Mouse (Mus musculus) stomach, embryonic 16.5 days (tissue): Measurements from ENCODE around the gene Fto. TPM values are rescaled to one million over a fixed set of nuclear protein-coding genes. Genes with fewer than 3 reads are reported as not detected.

Experiments
- ATAC-seq: fragments of 200-750 bp; cut with Nextera tagmentation; 2 replicates; pipeline ENCODE4 v1.8.0; 2017; ENCODE audit warnings: moderate number of reproducible peaks, moderate TSS enrichment; ENCODE audit not compliant: insufficient read depth, low FRiP score
- H3K27ac ChIP-seq: fragments of 300-500 bp; sonication (generic); 2 replicates; pipeline ENCODE4 v1.5.1; 2014; ENCODE audit warnings: low read length
- H3K27me3 ChIP-seq: fragments of 300-500 bp; sonication (generic); 2 replicates; pipeline ENCODE4 v1.6.1; 2014; ENCODE audit warnings: low read length, control low read depth, mixed read lengths; ENCODE audit not compliant: control insufficient read depth, insufficient read depth
- H3K36me3 ChIP-seq: fragments of 300-500 bp; sonication (generic); 2 replicates; pipeline ENCODE4 v1.6.1; 2014; ENCODE audit warnings: low read length; ENCODE audit not compliant: control insufficient read depth, insufficient read depth
- H3K4me1 ChIP-seq: fragments of 300-500 bp; sonication (generic); 2 replicates; pipeline ENCODE4 v1.6.1; 2014; ENCODE audit warnings: low read length, control low read depth, mixed read lengths; ENCODE audit not compliant: control insufficient read depth, insufficient read depth
- H3K4me2 ChIP-seq: fragments of 300-500 bp; sonication (generic); 2 replicates; pipeline ENCODE4 v1.6.1; 2014; ENCODE audit warnings: low read depth, low read length, mixed read lengths
- H3K4me3 ChIP-seq: fragments of 300-500 bp; sonication (generic); replicated peaks from 2 replicates; pipeline ENCODE4 v1.5.1; 2014; ENCODE audit warnings: mild to moderate bottlenecking, low read length
- H3K9ac ChIP-seq: fragments of 300-500 bp; sonication (generic); 2 replicates; pipeline ENCODE4 v1.6.1; 2014; ENCODE audit warnings: low read length
- H3K9me3 ChIP-seq: fragments of 300-500 bp; sonication (generic); replicated peaks from 2 replicates; pipeline ENCODE4 v1.6.1; 2016; ENCODE audit warnings: low read length, control low read depth; ENCODE audit not compliant: control insufficient read depth
- WGBS: fragments of 180-500 bp; shearing (Covaris S2); extraction: QIAGEN DNeasy Blood & Tissue Kit; methylation state at CpG from one replicate; pipeline ENCODE4 v1.1.7; 2014; 5-methylcytosine and 5-hydroxymethylcytosine counted together
- polyA plus RNA-seq: library from polyadenylated mRNA; unstranded; fragments of >200 nt; fragmentation: Nextera tagmentation; extraction: Ambion mirVana; gene quantifications from 2 replicates; pipeline ENCODE4 v1.2.1, GENCODE M21; 2015

Gene Fto
- polyA plus RNA-seq, 1 experiment from 2014 or later: 73.4 TPM

- 79% methylated on average over 11 of the region's 11 CpGs for WGBS
Measured at GRCm38 (mm10) chr8:91647959-91648358, 334.6 kb downstream of the Fto start.

GRCm38 (mm10) chr8:91648776-91649175 is 335.5 kb downstream of the Fto start:
- no peak for ATAC-seq
- H3K27ac ChIP-seq: no peak overlapping the region
- H3K9me3 ChIP-seq: no peaks in the 10 kb centered on the region
- 38% methylated on average over 9 of the region's 9 CpGs for WGBS
- H3K9ac ChIP-seq: no peak overlapping the region
- H3K4me3 ChIP-seq: no peak overlapping the region
- H3K4me1 ChIP-seq: peaks cover 10% of the 10 kb centered on the region; the same call in 1 of the 2 replicates
- H3K27me3 ChIP-seq: no peaks in the 10 kb centered on the region
- no peaks in the 10 kb centered on the region for H3K36me3 ChIP-seq
- H3K4me2 ChIP-seq: no peak overlapping the region

More at GRCm38 (mm10) chr8:91647959-91648358, 334.6 kb downstream of the Fto start:
- Histone ChIP-seq H3K27me3 (no peaks in the 10 kb centered on the region), H3K9me3 (no peaks in the 10 kb centered on the region), H3K27ac (no peak overlapping the region), H3K4me1 (peaks cover 10% of the 10 kb centered on the region; the same call in 1 of the 2 replicates), H3K4me3 (no peak overlapping the region), H3K36me3 (no peaks in the 10 kb centered on the region), H3K9ac (no peak overlapping the region), H3K4me2 (no peak overlapping the region)
- ATAC-seq: no peak

GRCm38 (mm10) chr8:91653561-91653960 is 340.2 kb downstream of the Fto start:
- Histone ChIP-seq H3K9me3 (no peaks in the 10 kb centered on the region), H3K27ac (no peak overlapping the region)

GRCm38 (mm10) chr8:91657381-91657780 is 344.1 kb downstream of the Fto start:
- no peak overlapping the region for H3K27ac ChIP-seq
- H3K9ac ChIP-seq: no peak overlapping the region
- no peak overlapping the region for H3K4me2 ChIP-seq
- no peaks in the 10 kb centered on the region for H3K36me3 ChIP-seq
- H3K4me3 ChIP-seq: no peak overlapping the region
- no peak for ATAC-seq
- H3K27me3 ChIP-seq: no peaks in the 10 kb centered on the region
- no peaks in the 10 kb centered on the region for H3K9me3 ChIP-seq
- H3K4me1 ChIP-seq: peaks cover 3% of the 10 kb centered on the region; the same call in 1 of the 2 replicates
- 83% methylated on average over 9 of the region's 9 CpGs for WGBS

More at GRCm38 (mm10) chr8:91653561-91653960, 340.2 kb downstream of the Fto start:
- 52% methylated on average over 3 of the region's 3 CpGs for WGBS
- H3K4me2 ChIP-seq: no peak overlapping the region
- no peaks in the 10 kb centered on the region for H3K36me3 ChIP-seq
- no peak for ATAC-seq
- no peak overlapping the region for H3K4me3 ChIP-seq
- H3K4me1 ChIP-seq: 0 out of 2 replicates have a peak, but pooled peaks cover 1% of the 10 kb centered on the region
- no peak overlapping the region for H3K9ac ChIP-seq
- no peaks in the 10 kb centered on the region for H3K27me3 ChIP-seq

DNA sequence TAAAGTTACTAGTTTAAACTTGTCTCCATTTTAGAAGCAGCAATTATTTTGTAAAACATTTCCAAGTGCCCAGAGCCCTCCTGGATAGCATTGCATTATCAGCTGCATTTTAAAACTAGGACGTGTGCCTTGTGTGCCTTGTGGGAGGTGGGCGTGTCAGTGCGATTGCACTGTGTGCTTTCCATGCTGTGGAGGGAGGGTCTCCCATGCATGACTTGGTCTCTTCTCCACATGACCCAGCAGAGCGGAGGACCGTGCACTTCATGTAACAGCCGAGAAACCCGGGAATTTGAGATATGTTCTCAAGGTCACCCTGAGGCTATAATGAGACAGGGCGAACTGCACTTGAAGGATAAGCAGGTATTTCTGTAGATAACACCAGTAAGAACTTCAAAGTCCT is 347.6 kb downstream of the Fto start:
- Histone ChIP-seq H3K27me3 (no peaks in the 10 kb centered on the region), H3K9me3 (no peaks in the 10 kb centered on the region), H3K36me3 (no peaks in the 10 kb centered on the region), H3K4me1 (peaks cover 3% of the 10 kb centered on the region; the same call in 1 of the 2 replicates), H3K27ac (no peak overlapping the region), H3K9ac (no peak overlapping the region), H3K4me2 (no peak overlapping the region), H3K4me3 (no peak overlapping the region)
- no peak for ATAC-seq
- whole genome bisulfite sequencing: 60% methylated on average over 8 of the region's 8 CpGs

DNA sequence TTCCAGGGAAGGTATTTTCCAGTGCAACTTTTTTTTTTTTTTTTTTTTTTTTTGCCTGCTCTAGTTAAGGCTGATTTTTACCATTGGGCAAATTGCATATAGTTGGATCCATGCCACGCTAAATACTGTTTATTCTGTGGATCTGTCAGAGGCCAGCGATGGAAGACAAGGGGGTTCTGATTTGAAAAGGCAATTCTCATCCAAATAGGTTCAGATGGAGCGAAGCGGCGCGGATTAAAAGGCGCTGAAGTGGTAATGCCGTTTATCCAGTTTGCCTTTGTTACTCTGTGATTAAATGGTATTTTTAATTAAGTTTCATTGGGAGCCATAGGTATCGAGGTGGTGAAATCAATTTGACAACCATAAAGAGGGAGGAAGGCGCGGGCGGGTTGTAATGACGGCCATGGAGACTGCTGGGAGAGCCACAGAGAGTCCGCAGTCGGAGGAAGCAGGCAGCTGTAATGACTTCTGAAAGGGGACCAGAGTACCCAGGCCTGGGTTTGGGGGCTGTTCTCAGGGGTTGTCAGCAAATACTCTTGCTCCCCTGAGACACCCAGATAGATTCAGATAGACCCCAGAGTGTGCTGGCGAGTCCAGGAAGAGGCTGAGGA is 356.2 kb downstream of the Fto start:
- no peak for ATAC-seq
- WGBS: 90% methylated on average over 16 of the region's 16 CpGs
- Histone ChIP-seq H3K9ac (no peak overlapping the region), H3K4me1 (no peaks in the 10 kb centered on the region), H3K27ac (no peak overlapping the region), H3K4me2 (no peak overlapping the region), H3K4me3 (no peak overlapping the region), H3K27me3 (no peaks in the 10 kb centered on the region; the same call in 1 of the 2 replicates), H3K36me3 (no peaks in the 10 kb centered on the region), H3K9me3 (no peaks in the 10 kb centered on the region)

- Histone ChIP-seq H3K27me3 (no peaks in the 10 kb centered on the region), H3K4me2 (no peak overlapping the region), H3K9ac (no peak overlapping the region), H3K4me3 (no peak overlapping the region), H3K9me3 (no peaks in the 10 kb centered on the region), H3K4me1 (no peaks in the 10 kb centered on the region), H3K27ac (no peak overlapping the region), H3K36me3 (no peaks in the 10 kb centered on the region)
- WGBS: 85% methylated on average over 3 of the region's 3 CpGs
- no peak for ATAC-seq
Measured at GRCm38 (mm10) chr8:91676928-91677327, 363.6 kb downstream of the Fto start.

- H3K27ac ChIP-seq: no peak overlapping the region
- 58% methylated on average over 15 of the region's 15 CpGs for whole genome bisulfite sequencing
- H3K27me3 ChIP-seq: no peaks in the 10 kb centered on the region
- no peaks in the 10 kb centered on the region for H3K36me3 ChIP-seq
- no peak overlapping the region for H3K4me2 ChIP-seq
- H3K4me3 ChIP-seq: no peak overlapping the region
- H3K9me3 ChIP-seq: no peaks in the 10 kb centered on the region
- H3K9ac ChIP-seq: no peak overlapping the region
- no peaks in the 10 kb centered on the region for H3K4me1 ChIP-seq
- no peak for ATAC-seq
Measured at GRCm38 (mm10) chr8:91679451-91679850, 366.1 kb downstream of the Fto start.

DNA sequence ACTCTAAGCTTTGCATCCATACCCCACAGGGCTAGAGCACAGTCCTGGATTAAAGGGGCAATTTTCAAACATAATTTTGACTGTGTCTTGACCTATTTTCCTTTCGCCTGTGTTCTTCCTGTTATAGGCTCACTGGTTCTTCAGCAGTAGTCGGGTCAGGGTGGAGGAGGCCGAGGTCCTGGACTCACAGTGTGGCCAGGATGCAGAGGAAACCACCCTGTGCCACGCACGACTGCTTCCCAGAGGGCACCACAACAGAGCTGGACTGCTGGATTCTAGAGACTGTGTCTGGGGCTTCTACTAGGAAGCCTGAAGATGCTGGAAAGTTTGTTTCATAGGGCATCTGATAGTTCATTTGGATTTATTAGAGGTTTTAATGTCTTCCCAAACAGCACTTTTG is 366.8 kb downstream of the Fto start:
- no peak overlapping the region for H3K4me2 ChIP-seq
- H3K9me3 ChIP-seq: no peaks in the 10 kb centered on the region
- 78% methylated on average over 5 of the region's 5 CpGs for WGBS
- H3K27ac ChIP-seq: no peak overlapping the region
- no peak for ATAC-seq
- no peak overlapping the region for H3K4me3 ChIP-seq
- H3K9ac ChIP-seq: no peak overlapping the region
- no peaks in the 10 kb centered on the region for H3K27me3 ChIP-seq
- no peaks in the 10 kb centered on the region for H3K36me3 ChIP-seq
- no peaks in the 10 kb centered on the region for H3K4me1 ChIP-seq
